Comparison of ENCODE assay signal across 9 mouse cellular contexts in the genomic region with DNA sequence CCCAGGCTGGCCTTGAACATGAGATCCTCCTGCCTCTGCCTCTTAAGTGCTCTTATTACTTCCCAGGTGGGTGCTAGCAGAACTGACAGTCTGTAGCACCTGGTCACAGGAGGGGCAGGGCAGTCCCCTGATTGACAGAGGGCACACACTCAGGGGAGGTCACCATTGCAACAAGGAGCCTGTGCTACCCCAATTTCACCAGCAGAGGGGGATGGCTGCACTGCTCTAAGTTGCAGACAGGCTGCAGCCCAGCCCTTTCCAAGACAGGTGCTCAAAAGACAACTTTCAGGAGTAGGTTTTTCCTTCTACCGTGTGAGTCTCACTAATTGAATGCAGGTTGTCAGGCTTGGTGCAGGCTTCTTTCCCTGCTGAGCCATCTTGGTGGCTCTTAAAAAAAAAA.
DNase-seq lines count a peak whose midpoint lies in the region; ATAC-seq lines count a peak whose summit lies in the region.
"Had no signal": no experiment of that assay in that cellular context is flagged by ENCODE, and none has a peak within 500 bp of the region (broad histone marks: within the 10 kb centered on the region; RNA-seq: fewer than 3 reads in every experiment).

No protein-coding gene starts in this region.

- H3K36me3 ChIP-seq in hindbrain, embryonic 13.5 days, result no peaks in the 10 kb centered on the region
- H3K36me3 ChIP-seq: limb, embryonic 15.5 days had no signal

- H3K27me3 ChIP-seq in hindbrain, embryonic 13.5 days, result no peaks in the 10 kb centered on the region
- H3K27me3 ChIP-seq: limb, embryonic 15.5 days had no signal

- H3K4me3 ChIP-seq in hindbrain, embryonic 13.5 days, result no peak overlapping the region
- H3K4me3 ChIP-seq: limb, embryonic 15.5 days had no signal

- 15% methylated on average over 1 of the region's 1 CpGs for WGBS in hindbrain, embryonic 13.5 days

- H3K9ac ChIP-seq in hindbrain, embryonic 13.5 days, result no peak overlapping the region
- H3K9ac ChIP-seq: limb, embryonic 15.5 days had no signal

- H3K27ac ChIP-seq in hindbrain, embryonic 13.5 days, result peak overlapping the region; percentile 64; the same call in 1 of the 2 replicates
- H3K27ac ChIP-seq: limb, embryonic 15.5 days had no signal

- no peaks in the 10 kb centered on the region for H3K9me3 ChIP-seq in hindbrain, embryonic 13.5 days
- H3K9me3 ChIP-seq: limb, embryonic 15.5 days had no signal

- peak; percentile 82 for DNase-seq in NIH3T3 (ENCODE audit: low read depth)
- DNase-seq in cerebellum, adult 9-10 months, result peak; percentile 97
- peak; percentile 63 to 77 for DNase-seq in frontal cortex, postnatal 10 days (ENCODE audit: low spot score in 2 of 2)
- peak; percentile 74 to 88 for DNase-seq in layer of hippocampus, postnatal 14 days (ENCODE audit: low spot score in 2 of 2)
- peak; percentile 64 for DNase-seq in right cerebral cortex, postnatal 25 days
- DNase-seq in yolk sac, embryonic 10.5 days (ENCODE audit: low spot score), result peak; percentile 61

- H3K4me2 ChIP-seq in hindbrain, embryonic 13.5 days, result no peak overlapping the region
- H3K4me2 ChIP-seq: limb, embryonic 15.5 days had no signal

- H3K4me1 ChIP-seq in hindbrain, embryonic 13.5 days (replicated peaks), result peaks cover 34% of the 10 kb centered on the region

- peak; percentile 63; the same call in 1 of the 2 replicates for ATAC-seq in hindbrain, embryonic 13.5 days (ENCODE audit: low FRiP score)
- peak; percentile 87 for ATAC-seq in megakaryocyte-erythroid progenitor cell, adult 5-6 weeks (replicated peaks; ENCODE audit: low FRiP score, low TSS enrichment, poor library complexity, severe bottlenecking)
